Mouse (Mus musculus) kidney, postnatal 4 days (tissue): ENCODE measurements around the gene Nle1.

Source experiments
- DNase-seq, 2 experiments: peaks; one replicate each; pipeline ENCODE4 v3.0.0; 2021; ENCODE audit warnings: mixed read lengths in 2 of 2

Nle1 gene

GRCm38 (mm10) chr11:82869506-82870172 lies 38.6 kb downstream of the Nle1 start:
- peak in 1 of 2 experiments; percentile 34 for DNase-seq

DNA sequence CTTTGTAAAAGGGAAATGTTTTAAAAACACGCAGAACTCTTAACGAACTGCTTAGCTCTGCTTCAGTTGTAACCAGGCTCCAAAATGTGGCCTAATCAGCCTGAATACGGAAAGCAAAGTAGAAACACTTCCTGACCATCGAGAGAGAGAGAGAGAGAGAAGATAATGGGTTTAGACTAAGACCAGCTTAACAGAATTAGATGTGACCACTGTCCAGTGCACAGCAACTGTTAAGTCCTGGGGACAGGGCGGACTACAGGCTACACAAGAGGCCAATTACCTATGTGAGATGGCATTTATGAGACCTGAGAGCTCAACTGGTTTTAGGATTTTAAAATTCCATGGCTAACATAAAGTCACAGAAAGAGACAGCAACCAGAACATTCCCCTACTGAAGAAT lies 40.3 kb downstream of the Nle1 start:
- DNase-seq = no peak

- DNase-seq = no peak
These were observed 41.2 kb downstream of the Nle1 start for GRCm38 (mm10) chr11:82866850-82867564.

- DNase-seq = no peak
These were observed 42.3 kb downstream of the Nle1 start for GRCm38 (mm10) chr11:82865957-82866356.

DNA sequence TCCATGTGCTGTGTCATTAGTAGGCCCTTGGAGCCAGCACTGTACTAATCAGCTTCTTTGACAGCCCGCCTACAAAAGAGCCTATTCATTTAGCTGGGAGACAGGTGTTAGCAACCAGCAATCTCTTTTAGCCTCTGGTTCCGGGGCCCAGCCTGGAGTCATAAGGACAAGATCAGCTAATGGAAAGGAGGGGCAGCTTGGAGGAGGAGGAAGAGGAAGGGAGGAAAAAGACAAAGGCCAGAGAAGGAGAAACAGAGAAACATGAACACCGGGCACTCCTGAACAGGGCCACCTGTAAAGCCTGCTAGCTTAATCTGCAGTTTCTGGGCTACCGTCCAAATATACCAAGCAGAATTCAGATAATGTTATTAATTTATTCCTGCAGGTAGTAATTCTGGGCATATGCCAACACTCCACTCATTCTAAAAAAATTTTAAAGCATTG lies 44.7 kb downstream of the Nle1 start:
- no peak for DNase-seq

DNA sequence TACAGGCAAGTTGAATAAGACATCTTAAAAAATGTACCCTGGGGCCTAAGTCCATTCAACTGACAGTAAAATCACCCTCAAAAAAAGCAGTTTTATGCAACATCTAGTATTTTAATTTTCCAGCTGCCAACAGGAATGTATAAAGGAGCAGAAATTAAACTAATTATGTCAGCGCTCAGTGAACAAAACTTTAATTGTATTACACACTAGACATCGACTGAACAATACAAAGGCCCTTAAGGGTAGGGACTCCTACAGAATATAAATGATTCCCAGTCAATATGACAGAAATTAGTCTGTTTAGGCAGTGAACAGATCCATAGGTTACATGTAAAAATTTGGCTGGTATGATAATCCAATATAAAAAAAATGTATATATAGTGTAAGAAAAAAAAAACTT lies 45.2 kb downstream of the Nle1 start:
- no peak for DNase-seq

- DNase-seq = no peak
These were observed 45.6 kb downstream of the Nle1 start for GRCm38 (mm10) chr11:82862638-82863037.

DNA sequence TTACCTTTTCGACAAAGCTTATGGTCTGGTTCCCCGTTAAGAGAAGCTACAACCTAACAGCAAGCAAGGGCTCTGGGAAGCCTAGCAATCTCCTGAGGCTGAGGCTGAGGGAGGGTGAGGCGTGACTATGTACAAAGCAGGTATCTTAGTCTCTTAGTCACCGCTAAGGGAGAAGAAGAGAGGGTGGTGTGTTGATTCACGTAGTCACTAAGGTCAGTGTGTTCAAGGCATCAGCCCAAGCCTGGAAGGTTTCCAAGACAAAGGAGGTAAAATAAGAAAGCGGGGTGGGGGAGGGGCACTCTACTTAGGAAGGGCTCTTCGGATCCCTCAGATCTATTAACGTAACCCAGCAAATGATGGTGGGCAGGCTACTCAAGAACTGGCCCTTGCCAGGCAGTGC lies 46.7 kb downstream of the Nle1 start:
- DNase-seq = no peak

- no peak for DNase-seq
These were observed 47.5 kb downstream of the Nle1 start for GRCm38 (mm10) chr11:82860759-82861158.

DNA sequence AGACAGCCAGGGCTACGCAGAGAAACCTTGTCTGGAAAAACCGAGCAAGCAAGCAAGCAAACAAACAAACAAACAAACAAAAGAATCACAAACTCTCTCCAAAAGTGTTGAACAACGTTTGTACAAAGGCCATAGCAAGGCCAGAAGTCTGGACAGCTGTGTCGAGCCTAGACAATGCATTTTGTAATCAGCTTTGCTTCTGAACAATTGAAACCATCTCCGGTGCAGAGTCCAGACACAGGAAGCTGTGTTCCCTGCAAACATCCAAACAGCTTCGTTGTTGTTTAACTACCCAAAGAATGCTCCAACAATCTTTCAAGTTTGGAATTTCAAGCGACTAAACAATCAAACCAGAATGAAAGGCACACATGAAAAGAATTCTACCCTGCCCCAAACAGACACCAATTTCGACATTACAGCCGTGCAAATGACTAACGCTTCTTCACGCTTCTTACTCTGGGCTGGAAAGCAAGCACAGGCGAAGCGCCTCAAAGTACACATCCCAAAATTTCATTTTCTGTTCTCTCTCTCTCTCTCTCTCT lies 50.8 kb downstream of the Nle1 start:
- DNase-seq = no peak

DNA sequence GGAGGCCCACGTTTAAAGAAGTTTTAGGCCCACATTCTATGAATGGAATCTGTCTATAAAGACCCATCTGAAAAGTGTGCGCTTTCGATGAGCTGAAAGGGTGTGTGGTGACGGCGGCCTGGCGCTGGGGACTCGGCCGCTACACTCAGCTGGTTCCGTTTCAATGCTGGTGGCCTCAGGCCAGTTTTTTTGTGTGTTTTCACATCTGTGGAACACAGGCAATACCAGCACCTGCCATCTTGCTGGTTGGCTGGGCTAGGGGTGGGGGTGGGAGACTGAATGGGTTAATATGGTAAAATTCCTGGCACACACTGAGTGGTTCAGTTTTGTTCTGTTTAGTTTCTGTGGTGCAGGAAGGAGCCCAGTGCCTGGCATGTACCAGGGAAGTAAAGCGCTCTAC lies 52.2 kb downstream of the Nle1 start:
- peak in 1 of 2 experiments; percentile 37 for DNase-seq

DNA sequence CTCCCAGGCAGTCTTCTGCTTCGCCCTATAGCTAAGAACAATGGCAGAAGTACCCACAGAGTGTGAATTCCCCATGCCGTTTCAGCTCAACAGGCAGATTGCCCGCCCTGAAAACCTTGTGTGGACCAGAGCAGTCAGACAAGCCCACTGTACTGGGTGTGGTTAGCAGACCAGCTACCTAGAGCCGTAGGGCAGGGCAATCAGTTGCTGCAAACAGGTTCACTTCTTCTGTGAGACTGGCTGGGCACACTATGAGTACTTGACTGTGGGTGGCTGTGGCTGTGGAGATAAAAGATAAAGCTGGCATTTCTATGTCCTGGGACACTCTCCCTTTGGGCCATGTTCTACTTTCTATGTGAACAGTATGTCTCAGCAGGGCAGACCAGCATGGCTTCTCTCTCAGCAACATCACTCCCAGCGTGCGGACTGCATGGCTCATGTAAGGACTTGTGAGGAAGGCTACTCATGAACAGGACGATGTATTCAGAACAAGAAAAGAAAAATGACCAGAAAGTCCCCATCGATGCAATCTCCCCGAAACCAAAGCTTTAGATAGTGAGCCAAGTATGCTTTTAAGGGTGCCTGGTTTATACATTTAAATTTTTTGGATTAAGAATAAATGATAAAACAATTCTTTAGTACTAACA lies 52.8 kb downstream of the Nle1 start:
- peak in 1 of 2 experiments; percentile 33 for DNase-seq

- no peak for DNase-seq
These were observed 54.1 kb downstream of the Nle1 start for GRCm38 (mm10) chr11:82854111-82854510.

GRCm38 (mm10) chr11:82852958-82853357 lies 55.3 kb downstream of the Nle1 start:
- DNase-seq = no peak

- no peak for DNase-seq
These were observed 55.7 kb downstream of the Nle1 start for GRCm38 (mm10) chr11:82852540-82852939.

DNA sequence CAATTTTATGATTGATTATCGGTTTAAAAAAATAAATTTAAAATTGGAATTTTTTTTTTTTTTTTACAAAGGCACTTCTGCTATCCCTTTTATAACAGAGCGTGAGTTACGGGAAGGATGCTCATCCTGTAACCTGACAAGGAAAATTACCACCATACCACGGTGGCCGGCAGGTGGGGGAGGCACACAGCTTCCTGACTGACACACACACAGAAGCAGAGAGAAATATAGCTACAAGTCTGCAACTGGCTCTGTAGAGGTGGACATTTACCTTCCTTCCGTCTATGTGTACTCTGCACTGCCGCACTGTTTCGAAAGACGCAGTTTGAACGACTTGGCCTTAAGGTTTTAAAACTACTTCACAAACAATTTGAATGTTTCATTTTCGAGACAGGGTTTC lies 56.1 kb downstream of the Nle1 start:
- no peak for DNase-seq
